Mouse (Mus musculus) forebrain, embryonic 16.5 days (tissue): ENCODE results near the gene Ttc28. TPM values are rescaled to one million over a fixed set of nuclear protein-coding genes. Genes with fewer than 3 reads are reported as not detected.

Experiments used
- ATAC-seq: fragments of 200-750 bp; cut with Nextera tagmentation; 2 replicates; pipeline ENCODE4 v1.8.0; 2017; ENCODE audit warnings: mild to moderate bottlenecking, moderate library complexity
- H3K27ac ChIP-seq: fragments of 300-500 bp; sonication (generic); 2 replicates; pipeline ENCODE4 v1.5.1; 2014; ENCODE audit warnings: low read length, control low read depth
- H3K27me3 ChIP-seq: fragments of 300-500 bp; sonication (generic); replicated peaks from 2 replicates; pipeline ENCODE4 v1.6.1; 2014; ENCODE audit warnings: low read length; ENCODE audit not compliant: control insufficient read depth, insufficient read depth
- H3K36me3 ChIP-seq: fragments of 300-500 bp; sonication (generic); 2 replicates; pipeline ENCODE4 v1.6.1; 2014; ENCODE audit not compliant: control insufficient read depth, insufficient read depth
- H3K4me1 ChIP-seq: fragments of 300-500 bp; sonication (generic); replicated peaks from 2 replicates; pipeline ENCODE4 v1.6.1; 2014; ENCODE audit warnings: low read length; ENCODE audit not compliant: control insufficient read depth, insufficient read depth
- H3K4me2 ChIP-seq: fragments of 300-500 bp; sonication (generic); 2 replicates; pipeline ENCODE4 v1.6.1; 2014; ENCODE audit warnings: mild to moderate bottlenecking, low read length, control low read depth
- H3K4me3 ChIP-seq: fragments of 300-500 bp; sonication (generic); replicated peaks from 2 replicates; pipeline ENCODE4 v1.5.1; 2014; ENCODE audit warnings: mild to moderate bottlenecking, low read length, control low read depth
- H3K9ac ChIP-seq: fragments of 300-500 bp; sonication (generic); replicated peaks from 2 replicates; pipeline ENCODE4 v1.6.1; 2014; ENCODE audit warnings: low read depth, low read length, control low read depth
- H3K9me3 ChIP-seq: fragments of 300-500 bp; sonication (generic); 2 replicates; pipeline ENCODE4 v1.6.1; 2016; ENCODE audit warnings: low read length; ENCODE audit not compliant: control insufficient read depth
- WGBS: fragments of 180-500 bp; shearing (Covaris S2); extraction: QIAGEN DNeasy Blood & Tissue Kit; methylation state at CpG from one replicate; pipeline ENCODE4 v1.1.7; 2014; 5-methylcytosine and 5-hydroxymethylcytosine counted together
- polyA plus RNA-seq: library from polyadenylated mRNA; unstranded; fragments of >200 nt; fragmentation: Nextera tagmentation; extraction: Ambion mirVana; gene quantifications from 2 replicates; pipeline ENCODE4 v1.2.1, GENCODE M21; 2015

Gene Ttc28
- polyA plus RNA-seq, 1 experiment from 2014 or later = 40.5 TPM

GRCm38 (mm10) chr5:111041952-111042351 is 162.3 kb downstream of the Ttc28 start:
- no peaks in the 10 kb centered on the region for H3K36me3 ChIP-seq
- H3K27ac ChIP-seq = peak overlapping the region; percentile 25; the same call in 1 of the 2 replicates
- peaks cover 76% of the 10 kb centered on the region for H3K4me1 ChIP-seq
- no peak for ATAC-seq
- H3K9me3 ChIP-seq = no peaks in the 10 kb centered on the region
- no peak overlapping the region for H3K9ac ChIP-seq
- 47% methylated on average over 5 of the region's 5 CpGs for WGBS
- no peak overlapping the region for H3K4me2 ChIP-seq
- no peaks in the 10 kb centered on the region for H3K27me3 ChIP-seq
- no peak overlapping the region for H3K4me3 ChIP-seq

- Histone ChIP-seq H3K9ac (no peak overlapping the region), H3K36me3 (no peaks in the 10 kb centered on the region), H3K4me3 (no peak overlapping the region), H3K27ac (peak overlapping the region; percentile 7; the same call in 1 of the 2 replicates), H3K4me2 (no peak overlapping the region), H3K4me1 (peaks cover 79% of the 10 kb centered on the region), H3K9me3 (no peaks in the 10 kb centered on the region), H3K27me3 (no peaks in the 10 kb centered on the region)
- no peak for ATAC-seq
- WGBS = 9% methylated on average over 7 of the region's 7 CpGs
These were observed 164.6 kb downstream of the Ttc28 start for GRCm38 (mm10) chr5:111044193-111044592.

GRCm38 (mm10) chr5:111046359-111046758 is 166.8 kb downstream of the Ttc28 start:
- no peak for ATAC-seq
- no peaks in the 10 kb centered on the region for H3K9me3 ChIP-seq
- peaks cover 78% of the 10 kb centered on the region for H3K4me1 ChIP-seq
- no peak overlapping the region for H3K9ac ChIP-seq
- WGBS = 76% methylated on average over 6 of the region's 6 CpGs
- no peak overlapping the region for H3K27ac ChIP-seq
- no peaks in the 10 kb centered on the region for H3K36me3 ChIP-seq
- no peak overlapping the region for H3K4me2 ChIP-seq
- no peak overlapping the region for H3K4me3 ChIP-seq
- no peaks in the 10 kb centered on the region for H3K27me3 ChIP-seq

- 11% methylated on average over 14 of the region's 14 CpGs for WGBS
- no peaks in the 10 kb centered on the region for H3K36me3 ChIP-seq
- ATAC-seq = peak; percentile 41
- H3K4me1 ChIP-seq = peaks cover 74% of the 10 kb centered on the region
- peak overlapping the region; percentile 2; the same call in 1 of the 2 replicates for H3K4me2 ChIP-seq
- 0 out of 2 replicates have a peak overlapping the region, but pooled peaks have one; percentile 2 for H3K9ac ChIP-seq
- H3K27me3 ChIP-seq = no peaks in the 10 kb centered on the region
- H3K27ac ChIP-seq = peak overlapping the region; percentile 24; the same call in 1 of the 2 replicates
- no peak overlapping the region for H3K4me3 ChIP-seq
- no peaks in the 10 kb centered on the region for H3K9me3 ChIP-seq
These were observed 167.4 kb downstream of the Ttc28 start for GRCm38 (mm10) chr5:111046841-111047476.

GRCm38 (mm10) chr5:111048036-111048435 is 168.4 kb downstream of the Ttc28 start:
- H3K27ac ChIP-seq = no peak overlapping the region
- H3K27me3 ChIP-seq = no peaks in the 10 kb centered on the region
- H3K36me3 ChIP-seq = no peaks in the 10 kb centered on the region
- WGBS = 71% methylated on average over 5 of the region's 5 CpGs
- no peak overlapping the region for H3K9ac ChIP-seq
- no peak overlapping the region for H3K4me3 ChIP-seq
- peaks cover 69% of the 10 kb centered on the region for H3K4me1 ChIP-seq
- no peak for ATAC-seq
- H3K9me3 ChIP-seq = no peaks in the 10 kb centered on the region
- no peak overlapping the region for H3K4me2 ChIP-seq

- H3K9ac ChIP-seq = no peak overlapping the region
- no peak for ATAC-seq
- no peaks in the 10 kb centered on the region for H3K9me3 ChIP-seq
- H3K27me3 ChIP-seq = no peaks in the 10 kb centered on the region
- no peaks in the 10 kb centered on the region for H3K36me3 ChIP-seq
- H3K27ac ChIP-seq = peak overlapping the region; percentile 62
- WGBS = 86% methylated on average over 4 of the region's 4 CpGs
- H3K4me1 ChIP-seq = peaks cover 71% of the 10 kb centered on the region
- H3K4me2 ChIP-seq = no peak overlapping the region
- no peak overlapping the region for H3K4me3 ChIP-seq
These were observed 170.0 kb downstream of the Ttc28 start for GRCm38 (mm10) chr5:111049584-111049983.

GRCm38 (mm10) chr5:111050135-111050534 is 170.5 kb downstream of the Ttc28 start:
- peak; percentile 71 for ATAC-seq
- Histone ChIP-seq H3K9ac (no peak overlapping the region), H3K9me3 (no peaks in the 10 kb centered on the region), H3K27me3 (no peaks in the 10 kb centered on the region), H3K4me3 (no peak overlapping the region), H3K36me3 (no peaks in the 10 kb centered on the region), H3K27ac (peak overlapping the region; percentile 62), H3K4me2 (no peak overlapping the region), H3K4me1 (peaks cover 71% of the 10 kb centered on the region)
- WGBS = 43% methylated on average over 9 of the region's 9 CpGs

- Histone ChIP-seq H3K9ac (peak overlapping the region; percentile 16; the same call in 1 of the 2 replicates), H3K4me1 (peaks cover 75% of the 10 kb centered on the region), H3K36me3 (no peaks in the 10 kb centered on the region), H3K4me2 (peak overlapping the region; percentile 46), H3K4me3 (no peak overlapping the region), H3K9me3 (no peaks in the 10 kb centered on the region), H3K27me3 (no peaks in the 10 kb centered on the region), H3K27ac (peak overlapping the region; percentile 84)
- no peak for ATAC-seq
- 24% methylated on average over 9 of the region's 9 CpGs for WGBS
These were observed 174.8 kb downstream of the Ttc28 start for GRCm38 (mm10) chr5:111054380-111054779.

GRCm38 (mm10) chr5:111054848-111055428 is 175.3 kb downstream of the Ttc28 start:
- no peak for ATAC-seq
- H3K9ac ChIP-seq = peak overlapping the region; percentile 31
- peak overlapping the region; percentile 84 for H3K27ac ChIP-seq
- WGBS = 14% methylated on average over 17 of the region's 17 CpGs
- peaks cover 75% of the 10 kb centered on the region for H3K4me1 ChIP-seq
- peak overlapping the region; percentile 13; the same call in 1 of the 2 replicates for H3K4me3 ChIP-seq
- no peaks in the 10 kb centered on the region for H3K27me3 ChIP-seq
- H3K36me3 ChIP-seq = no peaks in the 10 kb centered on the region
- H3K4me2 ChIP-seq = peak overlapping the region; percentile 46
- H3K9me3 ChIP-seq = no peaks in the 10 kb centered on the region
